Mouse (Mus musculus) gonadal fat pad, adult 2 months (tissue): Measurements from ENCODE around the gene Irf2bpl. TPM values are rescaled to one million over a fixed set of nuclear protein-coding genes. Genes with fewer than 3 reads are reported as not detected.

Experiments used
- DNase-seq: peaks from one replicate; pipeline ENCODE4 v3.0.0-alpha.2; 2012; ENCODE audit warnings: low read depth
- polyA plus RNA-seq: library from polyadenylated mRNA; depleted of rRNA; stranded (reverse); fragments of >200 nt; gene quantifications from 2 replicates; pipeline ENCODE4 v1.2.3, GENCODE M21; 2012

The Irf2bpl gene
- polyA plus RNA-seq, 1 experiment = 24.4 TPM

DNA sequence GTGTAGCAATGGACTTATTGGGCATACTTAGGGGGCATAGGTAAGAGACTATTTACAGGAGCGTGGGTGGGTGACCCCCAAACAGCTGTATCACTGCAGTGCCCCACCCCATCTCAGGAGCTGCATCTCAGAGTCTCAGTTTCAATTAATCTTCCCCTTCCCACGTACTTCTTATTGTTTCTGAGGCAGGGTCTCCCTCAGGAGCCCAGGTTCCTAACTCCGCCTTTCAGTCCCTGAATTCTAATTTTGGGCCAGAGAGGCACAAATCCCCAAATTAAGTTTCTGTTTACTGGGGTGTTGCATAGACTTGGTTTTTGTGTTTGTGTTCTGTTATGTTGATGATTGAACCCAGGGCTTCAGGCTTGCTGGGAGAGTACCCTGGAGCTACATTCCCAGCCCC lies 13.8 kb upstream of the Irf2bpl start:
- no peak for DNase-seq

DNA sequence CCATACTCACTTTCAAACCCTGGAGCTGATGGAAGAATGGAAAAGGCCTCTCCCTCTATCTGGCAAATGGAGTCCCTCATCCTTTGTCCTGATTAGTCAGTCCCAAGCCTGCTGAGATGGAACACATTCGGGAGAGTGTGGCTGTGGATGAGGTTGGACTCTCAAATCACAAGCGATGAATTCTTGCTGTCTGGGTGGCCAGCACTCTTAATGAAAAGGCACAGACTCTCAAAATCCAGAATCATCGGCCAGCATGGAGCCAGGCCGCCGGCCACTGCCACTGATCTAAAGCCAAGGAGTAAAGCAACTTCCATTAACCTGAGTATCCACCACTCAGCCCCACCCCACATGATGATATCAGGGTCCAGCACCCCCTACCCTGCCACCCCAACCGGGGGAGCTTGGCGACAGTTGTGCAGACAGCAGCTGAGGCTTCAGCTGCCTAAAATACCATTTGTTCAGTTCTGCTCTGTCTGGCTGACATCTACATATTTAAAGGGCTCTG lies 13.2 kb upstream of the Irf2bpl start:
- DNase-seq = no peak

DNA sequence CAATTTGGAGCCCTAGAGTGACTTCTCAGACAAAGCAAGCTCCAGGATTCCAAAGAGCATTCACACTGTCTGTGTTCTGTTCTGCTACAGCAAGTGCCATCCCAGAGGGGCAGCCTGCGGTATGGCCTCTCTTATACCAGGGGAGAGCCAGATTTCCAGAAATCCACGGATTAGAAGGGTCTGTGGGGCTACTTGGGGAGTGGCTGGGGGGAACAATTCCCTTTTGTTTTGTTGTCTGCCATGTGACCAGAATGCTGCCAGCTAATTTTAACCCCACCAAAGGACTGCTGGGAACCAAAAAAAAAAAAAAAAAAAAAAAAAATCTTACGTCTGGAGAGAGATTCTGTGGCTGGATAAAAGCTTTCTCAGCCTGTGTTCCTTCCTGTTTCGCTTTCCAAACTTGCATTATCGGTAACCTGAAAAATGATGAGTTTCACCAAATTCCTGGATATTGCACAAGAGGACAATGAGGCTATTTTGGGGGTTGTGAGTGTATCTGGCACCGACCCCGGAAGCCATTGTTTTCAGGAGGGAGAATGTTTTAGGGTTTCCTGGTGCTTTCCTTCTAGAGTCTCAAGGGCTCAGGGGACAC lies 12.4 kb upstream of the Irf2bpl start:
- no peak for DNase-seq

DNA sequence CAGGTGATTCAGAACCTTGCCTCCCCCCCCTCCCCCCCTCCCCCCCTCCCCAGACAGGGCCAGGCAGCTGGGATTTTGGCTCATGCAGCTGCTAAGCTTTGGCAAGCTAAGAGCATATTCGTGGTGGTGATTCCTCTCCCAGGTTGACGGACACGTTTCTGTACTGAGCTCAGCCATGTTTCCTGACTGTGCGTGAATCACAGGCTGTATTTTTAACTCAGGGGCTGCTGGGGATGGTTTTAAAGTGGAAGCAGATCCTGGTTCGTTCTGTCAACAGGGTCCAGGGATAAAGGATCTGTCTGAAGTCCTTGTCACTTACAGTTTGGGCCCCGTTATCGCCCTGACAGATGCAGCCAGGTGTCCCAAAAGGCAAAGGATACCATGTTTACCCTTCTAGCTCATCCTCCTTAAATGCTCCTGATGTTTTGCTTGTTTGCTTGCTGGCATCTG lies 11.9 kb upstream of the Irf2bpl start:
- no peak for DNase-seq

DNA sequence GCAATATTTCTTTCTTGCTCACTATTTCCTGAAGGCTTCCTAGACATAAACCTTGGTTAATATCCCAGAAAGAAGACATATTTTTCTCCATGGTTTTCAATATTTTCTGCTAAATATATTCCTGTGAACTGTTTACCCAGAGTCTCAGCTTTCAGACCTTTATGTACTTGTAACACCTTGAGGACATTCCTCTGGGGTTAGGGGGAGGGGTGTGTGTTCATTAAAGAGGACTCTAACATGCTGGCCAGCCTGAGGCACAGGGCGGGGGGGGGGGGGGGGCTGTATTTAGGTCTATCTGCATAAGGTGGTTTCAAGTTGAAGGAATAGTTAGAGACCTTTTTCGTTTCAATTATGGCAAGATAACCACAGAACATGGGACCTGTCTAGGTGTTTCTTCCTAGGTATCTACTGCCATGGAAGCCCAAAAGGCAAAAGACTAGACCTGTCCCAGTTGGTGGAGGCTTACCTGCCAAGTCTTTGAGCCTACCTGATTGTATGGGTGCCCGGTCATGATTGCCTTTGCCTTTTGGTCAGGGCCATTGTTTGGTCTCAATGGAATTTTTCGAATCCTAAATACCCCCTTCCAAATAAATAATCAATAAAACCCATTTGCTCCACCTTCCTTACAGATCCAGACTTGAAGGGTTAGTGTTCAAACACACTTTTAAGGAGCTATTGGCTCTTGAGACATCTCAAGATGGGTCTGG lies 11.3 kb upstream of the Irf2bpl start:
- DNase-seq = no peak

DNA sequence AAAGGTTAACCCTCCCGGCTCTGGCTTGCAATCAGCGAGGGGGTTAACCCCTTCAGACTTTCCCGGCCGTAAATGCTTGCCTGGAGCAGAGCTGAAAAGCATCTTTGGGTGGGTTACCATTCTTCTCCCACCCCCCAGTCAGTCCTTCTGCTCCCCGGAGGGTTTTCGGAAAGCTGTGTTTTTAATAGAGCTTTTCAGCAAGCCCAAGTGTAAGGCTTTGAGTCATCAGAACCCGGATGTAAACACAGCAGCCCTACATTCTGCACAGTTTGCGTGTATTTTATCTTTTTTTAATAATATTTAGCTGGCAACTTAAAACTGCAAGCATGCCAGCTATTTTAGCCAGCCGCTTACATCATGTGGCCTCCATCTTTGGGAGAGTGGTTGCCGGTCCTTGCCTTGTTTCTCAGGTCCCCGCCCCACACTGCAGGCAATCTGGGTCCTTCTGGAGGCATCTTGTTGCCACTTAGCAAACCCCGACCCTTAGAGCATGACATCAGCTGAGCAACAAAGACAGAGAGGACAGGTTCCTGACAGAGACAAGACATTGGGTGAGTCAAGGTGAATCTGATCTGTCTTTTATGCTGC lies 10.3 kb upstream of the Irf2bpl start:
- no peak for DNase-seq

DNA sequence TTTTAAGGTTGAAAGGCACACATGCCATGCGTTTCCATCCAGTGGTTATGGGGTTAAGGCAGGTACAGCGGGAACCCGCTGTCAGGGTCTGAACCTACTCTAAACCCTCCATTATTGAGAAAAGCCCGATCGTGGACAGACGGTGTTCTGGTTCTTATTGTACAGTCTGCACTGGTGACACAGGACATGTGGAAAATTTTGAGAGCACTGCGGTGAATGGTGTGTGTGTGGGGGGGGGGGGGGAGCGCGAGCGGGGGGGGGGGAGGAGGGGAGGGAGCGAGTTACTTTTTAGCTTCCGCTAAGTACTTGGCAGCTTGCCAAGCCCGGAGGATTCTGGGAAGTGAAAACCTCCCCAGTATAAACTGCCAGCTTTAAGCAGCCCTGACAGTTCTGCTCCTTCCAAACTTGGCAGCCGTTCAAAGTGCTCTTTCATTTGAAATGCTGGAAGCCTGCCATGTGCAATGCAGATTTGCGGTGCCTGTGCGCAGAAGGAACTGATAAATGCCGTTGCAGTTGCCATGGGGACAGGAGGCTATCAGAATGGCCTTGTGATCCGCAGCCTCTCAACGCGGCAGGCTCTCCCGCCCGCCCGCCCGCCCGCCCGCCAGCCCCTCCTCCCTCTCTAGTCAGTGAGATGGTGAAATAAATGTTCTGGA lies 9.7 kb upstream of the Irf2bpl start:
- DNase-seq = no peak

DNA sequence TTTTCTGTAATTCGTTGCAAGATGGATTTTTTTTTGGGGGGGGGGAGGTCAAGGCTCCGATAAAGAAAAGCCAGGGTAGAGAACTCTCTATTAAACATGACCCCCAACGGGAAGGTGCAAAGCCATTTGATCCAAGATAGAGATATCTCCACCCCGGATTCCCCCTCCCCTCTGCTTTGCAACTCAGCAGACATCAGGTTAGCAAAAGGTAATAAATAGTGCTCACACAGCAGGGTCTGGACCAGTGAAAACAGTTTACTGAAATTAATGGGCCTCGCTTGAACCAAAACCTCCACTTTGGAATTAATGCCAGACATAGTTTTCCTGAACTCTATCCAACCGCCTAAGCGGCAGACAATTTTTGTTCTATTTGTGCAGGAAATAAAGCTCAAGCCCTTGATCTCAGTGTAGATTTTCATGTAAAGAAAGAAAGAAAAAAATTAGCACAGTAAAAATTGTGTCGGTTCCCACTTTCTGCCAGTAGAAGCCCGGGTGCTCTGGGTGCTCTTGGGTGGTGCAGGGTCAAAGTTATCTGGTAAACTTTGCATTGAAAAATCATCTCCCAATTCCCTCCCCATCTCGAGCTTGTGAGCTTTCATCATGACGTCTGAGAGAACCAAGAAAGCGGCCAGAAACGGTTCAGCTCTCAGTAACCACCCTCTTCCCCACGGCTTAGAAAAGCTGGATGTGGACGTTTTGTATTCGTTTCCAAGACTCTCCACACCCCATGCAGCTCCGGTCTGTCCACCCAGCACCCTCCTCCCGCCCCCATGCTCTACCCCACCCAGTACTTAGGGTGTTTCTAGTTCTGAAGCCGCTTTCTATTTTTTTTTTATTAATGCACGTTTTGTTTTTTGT lies 9.0 kb upstream of the Irf2bpl start:
- no peak for DNase-seq

DNA sequence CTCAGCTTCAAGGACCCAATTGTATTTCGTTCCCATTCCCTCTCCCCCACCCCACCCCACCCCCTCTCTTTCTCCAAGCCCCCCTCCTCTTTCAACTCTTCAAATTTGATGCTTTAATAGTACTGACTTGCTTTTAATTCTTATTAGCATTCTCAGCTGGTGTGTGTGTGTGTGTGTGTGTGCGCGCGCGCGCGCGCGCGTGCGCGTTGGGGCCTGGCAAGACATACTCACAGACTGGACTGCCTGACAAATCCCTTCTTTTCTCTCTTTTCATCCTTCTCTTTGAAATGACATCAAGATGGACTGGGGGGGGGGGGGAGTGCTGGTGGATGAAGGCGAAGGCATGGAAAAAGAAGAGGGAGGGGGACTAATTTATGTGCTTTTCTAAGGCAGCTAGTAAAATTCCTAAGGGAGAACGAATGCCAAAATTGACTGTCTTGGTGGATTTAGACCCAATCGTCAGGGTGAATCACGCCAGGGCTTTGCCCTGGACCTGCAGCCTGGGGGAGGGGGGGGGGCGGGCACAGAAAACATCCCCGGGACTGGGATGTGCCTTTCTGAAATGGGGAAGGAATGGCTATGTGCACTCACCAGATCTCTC lies 8.2 kb upstream of the Irf2bpl start:
- no peak for DNase-seq

DNA sequence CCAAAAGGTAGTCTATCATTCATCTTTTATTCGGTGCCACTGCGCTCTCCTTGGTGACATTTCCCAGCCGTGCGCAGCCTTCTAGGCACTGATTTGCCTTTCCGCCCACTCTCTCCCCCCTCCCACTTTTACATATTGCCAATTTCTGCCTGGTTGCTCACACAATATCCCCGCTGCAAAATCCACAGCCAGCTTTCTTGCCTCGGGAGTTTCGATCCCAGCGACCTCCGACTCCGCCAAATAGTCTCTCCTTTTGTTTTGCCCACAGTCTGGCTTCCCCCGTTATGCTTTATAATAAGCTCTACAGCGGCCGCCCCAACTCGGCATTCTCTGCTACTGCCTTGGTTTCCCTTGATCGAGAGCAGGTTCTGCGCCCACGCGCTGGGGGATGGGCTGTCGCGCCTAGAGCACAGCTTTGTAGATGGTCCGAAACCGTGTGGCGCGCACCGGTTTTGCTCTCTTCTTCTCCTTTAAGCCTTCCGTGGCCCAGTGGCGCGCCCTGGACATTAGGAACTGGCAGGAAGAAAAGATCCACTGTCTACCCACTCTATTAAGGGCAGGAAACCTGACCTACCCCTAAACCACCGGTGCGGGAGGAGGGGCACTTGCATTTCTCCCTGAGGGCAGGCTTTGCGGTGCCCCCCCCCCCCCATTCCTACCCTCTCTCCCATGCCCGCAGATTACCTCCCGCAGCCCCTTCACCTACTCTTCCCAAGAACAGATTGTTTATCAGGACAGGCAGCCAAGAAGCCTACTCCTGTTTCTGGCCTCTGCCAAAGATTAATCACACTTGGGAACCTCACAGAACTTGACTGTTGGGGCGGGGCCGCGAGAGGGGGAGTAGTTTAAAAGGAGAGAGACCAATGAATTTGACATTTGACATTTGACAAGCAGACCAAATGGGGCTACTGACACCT lies 7.4 kb upstream of the Irf2bpl start:
- no peak for DNase-seq

DNA sequence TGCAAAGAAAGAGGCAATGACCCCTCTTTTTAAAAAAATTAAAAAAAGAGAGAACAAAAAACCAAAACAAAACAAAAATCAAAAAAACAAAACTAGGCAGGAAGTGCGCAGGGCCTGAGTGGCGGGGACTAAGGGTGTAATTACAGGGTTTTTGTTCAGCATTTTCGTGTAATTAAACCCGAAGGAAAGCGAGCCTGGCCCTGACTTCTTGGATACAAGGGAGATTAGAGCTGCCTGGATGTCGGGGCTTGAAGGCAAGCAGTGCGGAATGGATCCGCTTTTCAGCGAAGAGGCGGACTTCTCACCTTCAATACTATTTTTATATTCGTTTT lies 6.8 kb upstream of the Irf2bpl start:
- DNase-seq = no peak

DNA sequence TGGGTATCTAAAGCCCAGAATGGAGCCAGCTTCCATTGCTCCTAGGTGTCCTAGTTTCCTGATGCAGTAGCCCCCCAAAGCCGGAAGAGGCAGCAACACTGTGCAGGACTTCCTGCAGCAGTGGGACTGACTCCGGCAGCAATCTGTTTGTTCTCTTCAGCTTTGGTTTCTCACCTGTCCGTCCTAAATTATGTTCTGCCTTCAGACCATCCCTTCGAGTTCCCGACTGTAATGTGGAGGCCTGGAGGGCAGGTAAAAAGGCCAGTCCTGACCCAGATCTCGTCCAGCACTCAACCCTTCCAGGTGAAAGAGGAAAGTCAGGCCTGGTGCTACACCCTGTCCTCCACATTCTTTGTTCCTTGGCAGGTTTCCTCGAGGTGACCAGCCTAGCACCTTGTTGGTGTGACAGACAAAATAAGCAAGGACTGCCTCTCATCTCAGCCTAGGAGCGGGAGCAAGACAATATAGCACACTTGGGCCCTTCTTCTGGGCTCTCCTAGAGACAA lies 6.3 kb upstream of the Irf2bpl start:
- no peak for DNase-seq

DNA sequence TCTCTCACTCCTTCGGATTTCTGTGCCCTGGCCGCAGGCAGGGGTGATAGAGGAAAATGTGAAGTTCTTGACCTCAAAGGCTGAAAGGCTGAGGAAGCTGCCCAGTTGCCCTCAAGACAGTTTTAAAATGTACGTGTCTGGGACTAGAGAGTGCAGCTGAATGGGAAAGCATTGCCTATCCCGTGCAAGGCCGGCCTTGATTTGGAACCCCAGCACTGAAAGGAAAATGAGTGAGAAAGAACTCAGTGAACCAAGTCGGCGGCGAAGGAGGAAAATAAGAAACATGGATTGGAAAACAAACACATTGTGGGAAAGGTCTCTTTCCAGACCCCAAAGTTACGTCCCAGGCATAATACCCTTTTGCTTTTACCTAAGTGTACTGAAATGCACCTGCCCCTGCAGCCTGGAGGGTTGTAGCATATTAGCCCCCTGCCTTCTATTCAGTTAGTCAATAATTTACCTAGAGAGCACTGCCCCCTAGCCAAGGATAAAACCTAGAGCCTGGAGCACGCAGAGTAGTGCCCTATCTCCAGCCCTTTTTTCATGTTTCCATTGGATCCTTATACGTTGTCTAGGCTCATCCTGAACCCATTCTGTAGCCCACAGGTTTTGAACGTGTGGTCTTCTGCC lies 5.6 kb upstream of the Irf2bpl start:
- DNase-seq = no peak

DNA sequence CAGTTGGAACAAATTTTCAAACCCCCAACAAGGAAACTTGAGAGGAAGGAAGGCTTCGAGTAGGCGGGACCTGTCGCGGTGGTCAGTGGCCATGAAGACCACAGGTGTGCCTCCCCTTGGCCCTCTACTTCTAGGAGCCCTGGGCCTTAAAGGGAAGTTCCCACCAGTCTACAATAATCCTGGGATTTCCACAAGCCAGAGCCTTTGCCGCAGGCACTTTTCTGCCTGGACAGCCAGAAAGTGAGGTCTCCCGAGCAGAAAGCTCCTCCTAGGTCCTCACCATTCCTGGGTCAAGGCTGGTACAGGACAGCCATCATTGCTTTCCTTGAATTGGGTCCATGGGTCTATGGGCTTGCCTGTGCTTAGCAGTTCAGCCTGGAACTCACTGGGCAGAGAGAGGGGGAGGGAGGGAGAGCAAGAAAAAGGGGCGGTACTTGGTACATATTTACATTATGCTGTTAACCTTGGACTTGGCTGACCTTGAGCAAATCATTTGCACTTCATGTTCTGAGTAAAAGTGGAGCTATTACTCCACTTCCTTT lies 4.6 kb upstream of the Irf2bpl start:
- no peak for DNase-seq

DNA sequence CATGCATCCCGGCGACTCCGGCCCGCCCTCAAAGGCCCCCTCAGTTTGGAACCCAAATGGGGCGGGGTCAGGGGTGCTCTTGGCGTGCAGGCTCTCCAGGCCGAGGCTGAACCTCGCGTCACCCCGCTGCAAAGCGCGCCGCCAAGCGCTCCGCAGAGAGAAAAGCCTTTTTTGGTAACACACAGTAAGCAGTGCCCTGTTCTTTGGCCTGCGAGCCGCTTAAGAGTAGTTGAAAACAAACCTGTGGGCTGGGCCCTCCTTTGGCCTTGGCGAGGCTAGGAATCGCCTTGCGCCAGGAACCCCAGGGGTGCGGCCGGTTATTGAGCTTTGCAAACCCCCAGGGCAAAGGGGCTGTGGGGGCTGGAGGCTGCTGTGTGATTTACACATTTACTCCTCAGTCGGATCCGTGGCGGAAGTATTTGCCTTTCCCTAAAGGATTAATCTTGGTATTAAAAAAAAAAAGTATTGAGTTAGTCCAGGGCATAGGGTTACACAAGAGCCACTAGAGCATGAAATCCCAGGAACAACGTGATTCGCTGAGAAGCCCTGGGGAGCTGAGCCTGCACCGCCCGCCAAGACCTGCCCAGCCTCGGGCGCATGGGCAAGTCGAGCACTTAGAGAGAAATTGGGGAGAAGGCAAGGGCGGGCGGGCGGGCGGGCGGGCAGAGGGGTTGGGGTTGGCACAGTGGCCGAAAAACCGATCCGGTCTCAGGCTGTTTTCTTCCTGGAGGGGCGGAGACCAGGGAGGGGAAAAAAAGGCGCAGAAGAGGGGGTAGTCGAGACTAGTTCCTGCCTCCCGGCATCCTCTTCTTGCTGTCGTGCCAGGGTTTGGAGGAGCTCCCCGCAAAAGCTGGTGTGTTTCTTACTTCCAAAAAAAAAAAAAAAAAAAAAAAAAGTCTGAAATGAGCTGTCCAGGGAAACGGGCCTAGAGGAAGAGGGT lies 3.8 kb upstream of the Irf2bpl start:
- DNase-seq = no peak

DNA sequence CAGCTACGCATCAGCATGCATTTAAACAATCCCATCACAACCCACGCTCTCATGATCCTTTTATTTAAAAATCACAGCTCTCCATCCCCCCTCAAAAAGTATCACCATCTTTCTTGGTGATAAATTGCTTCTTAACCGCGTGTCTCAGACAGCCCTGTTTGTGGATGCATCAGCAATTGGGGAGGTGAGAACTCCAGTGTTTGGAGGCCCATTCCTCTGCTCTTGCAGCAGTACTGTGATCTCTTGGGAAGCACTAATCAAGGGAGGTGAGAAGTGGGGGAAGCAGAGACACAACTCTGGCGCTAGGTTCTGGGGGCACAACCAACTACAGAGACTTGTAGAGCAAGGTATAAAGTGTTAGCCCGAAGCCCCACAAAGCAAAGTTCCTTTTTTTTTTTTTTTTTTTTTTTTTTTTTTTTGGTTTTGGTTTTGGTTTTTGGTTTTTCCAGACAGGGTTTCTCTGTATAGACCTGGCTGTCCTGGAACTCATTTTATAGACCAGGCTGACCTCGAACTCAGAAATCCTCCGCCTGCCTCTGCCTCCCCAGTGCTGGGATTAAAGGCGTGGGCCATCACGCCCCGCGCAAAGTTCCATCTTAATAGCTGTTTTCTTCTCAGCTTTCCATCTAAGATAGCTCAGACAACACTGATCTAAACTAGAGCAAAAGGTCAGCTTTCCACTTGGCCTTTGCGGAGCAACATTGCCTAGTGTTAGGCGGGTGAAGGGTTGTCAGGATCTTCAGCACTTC lies 3.0 kb upstream of the Irf2bpl start:
- no peak for DNase-seq

DNA sequence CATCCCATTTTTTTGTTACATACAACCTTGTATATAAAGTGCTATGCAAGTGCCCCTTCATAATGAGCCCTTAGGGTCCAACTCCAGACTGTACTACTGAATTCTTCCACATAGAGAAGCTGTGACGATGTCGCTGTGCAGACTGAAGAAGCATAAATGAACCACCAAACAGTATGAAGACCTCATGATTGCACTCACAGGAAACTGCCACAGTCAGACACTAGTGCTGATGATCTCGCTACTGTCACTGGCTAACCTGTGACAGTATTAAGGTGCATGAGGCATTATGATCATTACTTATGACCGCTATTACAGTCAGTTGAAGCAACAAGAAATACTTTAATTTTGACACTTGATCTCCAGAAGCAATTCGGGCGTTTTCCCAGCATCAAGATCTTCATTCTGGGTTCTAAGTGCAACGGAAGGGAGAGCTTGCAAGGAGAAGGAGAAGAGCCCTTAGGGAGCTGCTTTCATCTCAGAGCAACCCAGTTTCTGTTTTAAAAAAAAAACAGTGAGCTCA lies 1.9 kb upstream of the Irf2bpl start:
- DNase-seq = no peak
